Mouse (Mus musculus): ENCODE measurements around the gene Agtpbp1.
"Not testable (repeated sequence)": the region's sequence is repeated elsewhere in the genome, so short reads cannot be mapped to it uniquely, and the experiment has no call there.

Agtpbp1 gene

GRCm38 (mm10) chr13:59477928-59478327 is 107.1 kb downstream of the Agtpbp1 start:
- DNase-seq, result not testable (repeated sequence)

GRCm38 (mm10) chr13:59477451-59477850 is 107.6 kb downstream of the Agtpbp1 start:
- DNase-seq, result no peak

- DNase-seq, result no peak
Measured at GRCm38 (mm10) chr13:59474973-59475372, 110.1 kb downstream of the Agtpbp1 start.

- no peak for DNase-seq
Measured at GRCm38 (mm10) chr13:59473341-59473740, 111.7 kb downstream of the Agtpbp1 start.

- DNase-seq, result no peak
Measured at GRCm38 (mm10) chr13:59472222-59472621, 112.8 kb downstream of the Agtpbp1 start.

GRCm38 (mm10) chr13:59469701-59470100 is 115.3 kb downstream of the Agtpbp1 start:
- DNase-seq, result no peak

- no peak for DNase-seq
Measured at GRCm38 (mm10) chr13:59468181-59468802, 116.7 kb downstream of the Agtpbp1 start.

GRCm38 (mm10) chr13:59467591-59467990 is 117.4 kb downstream of the Agtpbp1 start:
- DNase-seq, result no peak

DNA sequence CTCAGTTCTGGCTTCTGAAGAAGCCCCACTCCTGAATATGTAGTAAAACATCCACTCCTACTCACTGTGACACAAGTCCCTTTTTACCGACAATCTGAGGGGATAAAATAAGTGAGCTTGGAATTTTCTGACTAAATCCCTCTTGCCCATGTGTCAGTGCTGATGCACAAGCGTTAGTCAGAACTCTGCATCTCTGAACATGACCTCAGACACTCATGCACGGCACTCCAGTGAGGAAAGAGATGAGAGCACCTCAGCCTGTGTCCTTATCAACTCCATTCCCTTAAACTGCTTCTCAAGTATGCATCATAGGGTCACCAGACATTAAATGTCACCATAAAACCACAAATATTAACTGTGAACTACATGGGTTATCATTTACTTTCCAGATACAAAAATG is 124.1 kb downstream of the Agtpbp1 start:
- no peak for DNase-seq

DNA sequence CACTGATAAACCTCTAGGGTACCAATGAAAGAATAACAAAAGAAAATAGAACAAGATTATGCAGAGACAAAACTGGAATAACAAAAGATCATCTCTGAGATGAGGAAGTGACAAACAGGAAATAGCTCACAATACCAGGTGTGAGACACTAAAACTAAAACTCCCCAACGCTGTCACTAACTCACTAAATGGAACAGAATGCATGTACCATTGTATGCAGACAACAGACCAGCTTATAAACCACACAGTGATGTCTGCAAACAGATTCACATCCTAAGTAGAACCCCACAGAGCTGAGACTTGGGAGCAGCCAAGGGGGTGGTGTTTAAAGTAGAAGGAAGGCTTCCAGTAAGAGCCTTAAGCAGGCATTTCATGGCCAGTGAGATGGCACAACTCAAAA is 128.8 kb downstream of the Agtpbp1 start:
- no peak for DNase-seq

DNA sequence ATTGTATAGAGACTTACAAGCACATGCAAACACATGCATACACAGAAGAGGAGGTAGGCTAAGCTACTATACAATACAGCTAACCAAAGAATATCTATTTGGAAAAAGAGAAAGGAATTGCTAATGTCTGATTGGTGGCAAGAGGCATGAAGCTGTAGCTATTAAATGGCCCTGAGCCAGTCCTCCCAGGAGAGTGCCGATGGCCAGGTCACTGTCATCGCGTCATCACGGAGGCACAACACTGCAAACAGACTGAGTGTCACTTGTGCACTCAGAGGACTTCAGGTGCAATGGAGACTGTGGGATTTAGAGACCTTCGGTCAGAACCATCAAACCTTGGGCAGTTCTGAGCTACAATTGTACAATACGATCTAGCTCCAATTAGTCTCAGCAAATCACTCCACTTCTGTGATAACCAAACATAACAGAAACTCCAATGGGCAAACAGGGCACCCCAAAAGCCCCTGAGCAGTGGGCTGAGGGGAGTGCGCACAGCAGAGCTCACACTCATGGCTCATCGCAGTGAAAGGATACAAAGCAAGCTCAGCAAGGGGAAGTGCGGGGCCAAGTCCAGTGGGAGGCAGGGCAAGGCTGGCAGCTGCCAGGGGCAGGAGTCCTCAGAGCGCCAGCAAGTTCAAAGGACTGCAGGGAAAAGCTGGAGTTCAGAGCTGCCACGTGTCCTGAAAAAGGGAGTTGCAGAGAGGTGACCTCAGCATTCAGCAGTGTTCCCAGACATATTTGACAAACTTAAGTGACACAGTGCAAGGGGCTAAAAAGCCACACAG is 130.8 kb downstream of the Agtpbp1 start:
- no peak for DNase-seq

GRCm38 (mm10) chr13:59453582-59453981 is 131.4 kb downstream of the Agtpbp1 start:
- no peak for DNase-seq

- peak; percentile 55 for DNase-seq
Measured at GRCm38 (mm10) chr13:59453045-59453444, 132.0 kb downstream of the Agtpbp1 start.

DNA sequence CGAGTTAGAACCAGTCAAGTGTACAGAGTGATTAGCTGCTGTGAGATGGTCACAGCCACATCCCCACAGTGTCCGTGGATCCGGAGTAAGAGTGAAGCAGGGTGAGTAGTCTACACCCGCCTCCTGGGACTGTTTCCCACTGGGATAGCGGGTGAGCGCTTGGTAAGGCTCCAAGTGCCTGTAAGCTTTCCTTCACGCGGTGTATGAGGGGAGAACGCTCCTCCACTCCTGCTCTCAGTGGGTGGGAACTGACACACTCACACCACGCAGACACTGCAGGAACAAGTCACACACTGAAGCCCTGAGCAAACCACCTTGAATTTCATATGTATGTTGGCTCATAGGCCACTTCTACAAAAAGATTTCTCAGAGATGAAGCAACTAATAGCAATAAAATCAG is 134.2 kb downstream of the Agtpbp1 start:
- no peak for DNase-seq

GRCm38 (mm10) chr13:59447130-59447529 is 137.9 kb downstream of the Agtpbp1 start:
- no peak for DNase-seq

- no peak for DNase-seq
Measured at GRCm38 (mm10) chr13:59445179-59445578, 139.8 kb downstream of the Agtpbp1 start.

DNA sequence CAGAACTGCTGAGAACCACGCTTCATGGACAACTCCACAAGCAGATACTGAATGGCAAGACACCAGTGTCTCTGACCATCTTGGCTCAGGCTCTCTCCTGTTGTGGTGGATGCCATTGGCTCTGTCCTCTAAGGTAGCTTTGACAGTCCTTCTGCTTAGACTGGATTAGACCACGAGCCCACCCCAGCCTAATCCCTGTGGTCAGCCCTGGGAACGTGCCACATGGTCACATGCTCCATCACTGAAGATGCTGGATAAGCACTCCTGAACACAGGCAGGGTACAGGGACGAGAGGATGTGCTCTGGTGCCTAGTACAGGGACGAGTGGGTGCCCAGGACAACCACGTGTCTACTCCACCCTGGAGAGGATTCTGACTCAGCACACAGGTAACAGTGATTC is 140.7 kb downstream of the Agtpbp1 start:
- no peak for DNase-seq

- DNase-seq, result no peak
Measured at GRCm38 (mm10) chr13:59439683-59440082, 145.3 kb downstream of the Agtpbp1 start.

- DNase-seq, result no peak
Measured at GRCm38 (mm10) chr13:59434554-59434953, 150.5 kb downstream of the Agtpbp1 start.

DNA sequence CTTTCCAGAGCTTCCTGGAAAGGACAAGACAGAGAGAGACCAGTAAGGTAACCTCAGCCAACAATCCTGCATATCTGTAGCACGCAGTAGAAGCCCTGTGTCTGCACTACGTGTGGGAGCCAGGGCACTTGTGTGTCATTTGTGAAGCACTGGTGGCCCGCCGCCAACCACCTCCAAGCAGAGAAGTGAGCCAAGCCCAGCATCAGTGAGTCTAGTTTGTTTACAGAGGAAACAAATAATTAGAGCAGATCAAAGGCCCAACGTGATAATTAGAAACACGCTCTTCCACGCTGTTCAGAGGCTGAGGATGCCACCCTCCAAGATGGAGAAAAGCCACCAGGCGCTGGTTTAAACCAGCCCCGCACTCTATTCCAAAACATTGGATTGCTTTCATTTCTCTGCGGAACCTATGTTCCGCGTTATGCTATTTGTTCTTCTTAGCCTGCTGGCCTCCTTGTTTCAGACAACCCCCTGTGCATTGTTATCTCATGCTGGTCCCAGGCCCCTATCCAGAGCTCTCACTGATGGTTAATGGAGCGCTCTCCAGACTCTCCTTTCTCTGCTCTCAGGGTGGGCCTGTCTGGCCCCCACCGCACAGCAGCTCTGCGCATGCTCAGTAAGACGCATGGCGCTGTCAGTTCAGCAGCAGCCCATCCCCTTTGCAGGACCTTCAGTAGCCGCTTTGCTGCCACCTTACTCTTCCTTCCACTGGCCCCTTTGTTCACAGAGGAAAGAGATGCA is 153.7 kb downstream of the Agtpbp1 start:
- DNase-seq, result peak; percentile 63

- DNase-seq, result no peak
Measured at GRCm38 (mm10) chr13:59429369-59429768, 155.7 kb downstream of the Agtpbp1 start.

DNA sequence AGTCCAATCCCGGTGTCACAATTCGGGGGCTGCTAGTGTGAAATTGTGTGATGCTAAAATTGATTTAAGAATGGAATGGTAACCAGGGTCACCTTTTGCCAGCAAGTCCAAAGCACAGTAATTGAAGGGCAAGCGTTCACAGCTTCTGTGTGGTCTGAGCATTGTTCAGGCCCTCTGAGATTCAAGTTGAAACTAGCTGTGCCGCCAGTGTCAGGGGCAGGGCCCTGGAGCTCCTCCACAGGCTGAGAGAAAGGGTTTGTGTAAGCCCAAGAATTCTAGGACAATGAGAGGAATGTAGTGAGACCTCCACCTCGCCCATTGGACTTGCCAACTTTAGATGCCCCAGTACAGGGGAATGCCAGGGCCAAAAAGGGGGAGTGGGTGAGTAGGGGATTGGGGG is 161.2 kb downstream of the Agtpbp1 start:
- no peak for DNase-seq

DNA sequence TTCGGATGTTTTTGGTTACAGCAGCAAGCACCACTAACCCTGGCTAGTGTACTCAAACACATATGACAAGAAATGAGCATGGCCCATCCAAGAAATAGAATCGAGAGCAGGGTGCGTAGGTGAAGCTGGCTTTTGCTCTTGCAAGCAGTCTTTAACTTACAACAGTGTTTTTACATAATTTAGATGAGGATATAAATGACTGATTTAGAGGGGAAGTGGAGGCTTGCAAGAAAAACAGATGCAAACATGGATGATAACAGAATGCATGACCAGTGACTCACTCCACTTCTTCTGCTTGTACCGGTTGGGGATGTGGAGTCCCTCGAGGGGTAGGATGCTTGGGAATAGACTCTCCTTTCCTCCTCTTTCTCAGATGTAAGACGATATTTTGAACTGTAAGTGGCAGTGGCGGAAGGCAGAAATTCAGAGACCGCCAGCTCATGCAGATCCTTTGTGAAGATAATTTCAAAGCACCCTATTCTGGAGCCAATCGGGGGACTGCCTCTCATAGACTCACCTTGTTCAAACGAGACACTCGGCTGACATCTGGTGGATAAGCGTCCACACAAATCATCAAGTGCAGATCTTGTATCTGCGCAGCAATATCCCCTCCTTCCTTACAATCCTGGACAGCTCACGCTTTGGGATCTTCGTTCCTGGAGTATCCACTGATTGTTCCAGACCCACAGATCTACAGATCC is 168.3 kb downstream of the Agtpbp1 start:
- DNase-seq, result no peak
